Mouse (Mus musculus): ENCODE data around the gene Wars2.

Gene Wars2

GRCm38 (mm10) chr3:99247996-99248801 lies 107.3 kb downstream of the Wars2 start:
- no peak for DNase-seq (ENCODE audit: low spot score)

GRCm38 (mm10) chr3:99248831-99249550 lies 108.1 kb downstream of the Wars2 start:
- no peak for DNase-seq (ENCODE audit: low spot score)

- DNase-seq (ENCODE audit: low spot score) = no peak
Measured at GRCm38 (mm10) chr3:99249551-99249870, 108.6 kb downstream of the Wars2 start.

GRCm38 (mm10) chr3:99249906-99250305 lies 109.0 kb downstream of the Wars2 start:
- DNase-seq (ENCODE audit: low spot score) = no peak

GRCm38 (mm10) chr3:99251271-99252165 lies 110.7 kb downstream of the Wars2 start:
- DNase-seq (ENCODE audit: low spot score) = no peak

- DNase-seq (ENCODE audit: low spot score) = no peak
Measured at GRCm38 (mm10) chr3:99252461-99253091, 111.7 kb downstream of the Wars2 start.

- DNase-seq (ENCODE audit: low spot score) = no peak
Measured at GRCm38 (mm10) chr3:99253092-99253488, 112.2 kb downstream of the Wars2 start.

- no peak for DNase-seq (ENCODE audit: low spot score)
Measured at GRCm38 (mm10) chr3:99253497-99254451, 112.9 kb downstream of the Wars2 start.

- DNase-seq (ENCODE audit: low spot score) = no peak
Measured at GRCm38 (mm10) chr3:99254559-99255151, 113.8 kb downstream of the Wars2 start.

GRCm38 (mm10) chr3:99255411-99256365 lies 114.8 kb downstream of the Wars2 start:
- DNase-seq (ENCODE audit: low spot score) = no peak

GRCm38 (mm10) chr3:99256366-99256750 lies 115.5 kb downstream of the Wars2 start:
- no peak for DNase-seq (ENCODE audit: low spot score)

GRCm38 (mm10) chr3:99256766-99257165 lies 115.9 kb downstream of the Wars2 start:
- no peak for DNase-seq (ENCODE audit: low spot score)

GRCm38 (mm10) chr3:99257586-99258577 lies 117.0 kb downstream of the Wars2 start:
- no peak for DNase-seq (ENCODE audit: low spot score)

GRCm38 (mm10) chr3:99259741-99260270 lies 118.9 kb downstream of the Wars2 start:
- no peak for DNase-seq (ENCODE audit: low spot score)

- DNase-seq (ENCODE audit: low spot score) = no peak
Measured at GRCm38 (mm10) chr3:99260395-99260794, 119.5 kb downstream of the Wars2 start.

GRCm38 (mm10) chr3:99261371-99261791 lies 120.5 kb downstream of the Wars2 start:
- no peak for DNase-seq (ENCODE audit: low spot score)

- DNase-seq (ENCODE audit: low spot score) = no peak
Measured at GRCm38 (mm10) chr3:99261986-99262385, 121.1 kb downstream of the Wars2 start.

- DNase-seq (ENCODE audit: low spot score) = no peak
Measured at GRCm38 (mm10) chr3:99263471-99263903, 122.6 kb downstream of the Wars2 start.
